Mouse (Mus musculus) adrenal gland, postnatal 36 days (tissue): ENCODE data around the gene Arntl2. TPM values are rescaled to one million over a fixed set of nuclear protein-coding genes. Genes with fewer than 3 reads are reported as not detected.

Experiments used
- DNase-seq, 2 experiments: peaks; one replicate each; pipeline ENCODE4 v3.0.0; 2021; ENCODE audit warnings: mixed read lengths in 1 of 2
- total RNA-seq, 2 experiments: library from RNA; stranded (reverse); gene quantifications; 2 replicates each; pipeline ENCODE4 v1.2.3; 2021

Arntl2 gene
- total RNA-seq, 2 experiments from 2014 or later, result 1.7 to 2.7 TPM

GRCm38 (mm10) chr6:146778055-146778454 lies 17.8 kb upstream of the Arntl2 start:
- no peak for DNase-seq

DNA sequence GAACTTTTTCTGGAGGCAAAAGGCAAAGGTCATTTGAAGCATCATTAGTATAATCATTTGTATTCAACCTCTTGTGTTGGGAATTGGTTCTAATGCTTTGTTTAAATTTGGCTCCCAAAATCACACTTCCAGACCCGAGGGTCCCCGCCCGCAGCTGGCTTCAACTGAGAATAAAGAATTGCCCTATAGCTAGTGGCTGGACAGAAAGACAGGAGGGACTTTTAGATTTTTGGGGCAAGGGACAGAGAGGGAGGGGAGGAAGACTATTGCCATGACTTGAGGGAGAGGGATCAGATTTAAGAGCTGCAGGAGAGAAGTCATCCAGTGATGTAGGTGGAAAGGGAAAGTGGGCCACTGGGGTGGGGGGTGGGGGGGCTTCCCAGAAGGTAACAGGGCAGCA lies 14.3 kb upstream of the Arntl2 start:
- DNase-seq, result no peak

DNA sequence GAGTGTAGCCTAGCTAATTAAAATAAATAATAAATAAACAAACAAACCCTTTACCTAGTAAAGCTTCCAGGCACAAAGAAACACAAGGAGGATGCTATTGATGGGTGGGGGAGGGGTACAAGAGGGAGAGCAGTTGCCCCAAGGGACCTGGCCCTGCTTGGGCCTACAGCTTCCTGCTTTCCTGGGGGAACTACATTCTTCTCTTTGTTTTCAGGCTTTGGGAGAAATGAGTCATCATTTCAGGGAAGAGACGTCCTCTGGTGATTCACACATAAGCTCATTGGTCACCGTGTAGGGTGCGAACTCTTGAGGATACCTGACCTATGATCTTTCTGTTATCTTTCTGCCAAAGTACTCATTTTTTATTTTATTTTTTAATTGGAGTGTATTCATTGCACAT lies 2.3 kb upstream of the Arntl2 start:
- DNase-seq, result peak in 1 of 2 experiments; percentile 8

DNA sequence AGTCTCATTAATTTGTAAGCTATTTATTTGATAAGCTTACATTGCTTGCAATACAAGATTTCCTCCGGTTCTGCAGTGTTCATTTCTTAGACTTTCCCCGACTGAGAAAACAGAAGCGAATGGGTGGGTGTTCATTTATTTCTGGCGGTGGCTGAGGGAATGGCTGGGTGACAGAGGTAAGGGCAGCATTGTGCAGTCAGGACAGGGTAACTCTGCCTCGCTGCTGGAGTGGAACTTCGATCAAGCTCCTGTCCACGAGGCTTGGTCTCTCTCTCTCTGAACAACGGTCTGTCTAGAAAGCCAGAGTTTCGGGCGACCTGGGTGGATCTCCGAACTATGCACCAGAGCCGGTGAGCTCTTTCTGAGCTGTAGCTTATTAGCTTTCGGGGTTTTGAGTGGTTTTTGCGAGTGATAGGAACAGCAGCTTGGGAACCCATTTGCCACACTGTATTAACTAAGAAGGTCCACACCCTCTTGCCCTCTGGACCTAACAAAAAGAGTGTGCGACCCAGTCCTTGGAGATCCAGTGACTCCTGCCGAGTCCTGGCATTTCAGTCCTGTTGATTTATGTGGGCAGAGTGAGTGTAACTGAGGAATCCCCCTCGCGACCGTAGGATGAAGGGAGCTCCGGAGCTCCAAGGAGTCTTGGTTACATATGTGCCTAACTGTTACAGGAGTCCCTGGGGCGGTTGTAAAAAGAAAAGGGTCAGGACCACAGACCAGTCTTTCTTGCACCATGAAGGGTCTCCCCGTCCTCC lies 510 bp upstream of the Arntl2 start:
- no peak for DNase-seq

DNA sequence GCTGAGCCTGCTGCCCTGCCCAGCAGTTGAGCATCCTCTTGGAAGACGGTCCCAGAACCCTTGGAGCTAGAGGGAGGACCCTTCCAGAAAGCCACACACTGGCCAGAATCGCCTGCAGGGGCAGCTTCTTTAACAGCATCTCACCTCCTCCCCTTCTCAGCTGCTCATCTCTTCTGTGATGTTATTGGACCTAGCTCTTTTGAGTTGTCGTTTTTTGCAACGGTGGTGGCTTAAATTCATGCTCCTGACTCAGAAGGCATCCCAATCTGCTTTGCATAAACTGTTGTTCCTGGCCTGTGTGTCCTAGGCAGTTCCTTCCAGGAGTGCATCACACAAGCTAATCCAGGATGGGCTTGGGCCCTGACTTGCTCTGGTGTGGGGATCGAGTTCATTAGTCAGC lies 1.6 kb downstream of the Arntl2 start:
- no peak for DNase-seq

- no peak for DNase-seq
Observed at GRCm38 (mm10) chr6:146809991-146810390, 14.1 kb downstream of the Arntl2 start.

DNA sequence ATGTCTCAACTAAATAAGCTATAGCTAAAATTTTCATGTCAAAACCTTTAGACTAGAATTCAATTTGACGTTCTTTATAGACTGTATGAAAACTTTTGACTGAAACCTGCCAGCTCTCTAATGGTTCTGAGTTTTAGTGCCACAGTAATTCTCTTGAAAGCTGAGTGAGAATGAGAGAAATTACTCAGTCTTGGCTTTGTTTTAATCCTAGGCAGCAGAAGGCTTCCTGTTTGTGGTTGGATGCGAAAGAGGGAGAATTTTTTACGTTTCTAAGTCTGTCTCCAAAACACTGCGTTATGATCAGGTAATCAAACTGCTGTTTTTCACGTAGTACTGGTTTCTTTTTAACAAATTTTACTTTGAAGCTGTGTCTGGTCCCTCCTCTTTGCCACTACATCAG lies 17.2 kb downstream of the Arntl2 start:
- no peak for DNase-seq

- DNase-seq, result no peak
Observed at GRCm38 (mm10) chr6:146820177-146820965, 24.5 kb downstream of the Arntl2 start.

DNA sequence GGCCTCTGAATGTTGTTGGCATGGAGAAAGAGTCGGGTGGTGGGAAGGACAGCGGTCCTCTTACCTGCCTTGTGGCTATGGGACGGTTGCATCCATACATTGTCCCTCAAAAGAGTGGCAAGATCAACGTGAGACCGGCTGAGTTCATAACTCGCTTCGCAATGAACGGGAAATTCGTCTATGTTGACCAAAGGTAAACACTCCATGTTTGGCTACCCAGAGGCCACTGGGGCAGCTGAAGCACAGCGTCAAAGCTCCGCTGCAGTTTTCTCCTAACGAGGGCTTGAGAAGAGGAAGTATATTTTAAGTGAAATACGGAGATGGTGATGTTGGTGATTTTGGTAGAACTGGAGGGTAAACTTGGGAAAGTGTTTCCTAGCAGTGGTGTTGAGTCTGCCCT lies 26.1 kb downstream of the Arntl2 start:
- DNase-seq, result no peak

DNA sequence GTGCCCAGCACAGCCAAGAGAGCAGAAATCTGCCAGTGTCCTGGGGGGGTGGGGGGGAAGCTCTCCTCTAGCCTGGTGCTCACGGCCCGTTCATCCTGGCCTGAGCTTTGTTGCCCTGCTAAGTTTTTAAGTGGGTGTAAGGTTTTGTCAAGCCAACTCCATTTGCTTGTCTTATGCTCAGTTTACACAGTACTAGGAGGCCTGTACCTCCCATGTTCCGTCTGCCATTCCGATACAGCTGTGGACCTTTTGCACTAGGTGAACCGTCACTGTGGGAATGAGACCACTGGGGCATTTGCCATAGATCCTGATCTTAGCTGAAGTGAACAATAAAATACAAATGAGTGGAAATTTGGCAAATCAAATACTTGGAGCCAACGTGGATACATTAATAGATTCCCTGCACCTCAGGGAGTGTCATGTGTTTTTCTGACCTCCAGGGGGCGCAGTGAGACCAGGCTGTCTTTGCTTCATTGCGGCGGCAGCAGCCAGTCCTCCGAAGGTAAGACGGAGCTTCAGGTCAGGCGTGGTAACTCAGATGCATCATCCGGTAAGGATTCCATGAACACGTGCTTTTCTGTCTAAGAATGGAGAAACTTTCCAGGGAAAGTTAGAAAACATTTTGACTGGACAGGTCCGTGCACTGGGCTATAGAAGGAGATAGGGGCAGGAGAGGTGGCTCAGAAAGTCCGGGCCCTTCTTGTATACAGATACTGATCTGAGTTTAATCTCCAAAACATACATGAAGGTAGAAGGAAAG lies 29.1 kb downstream of the Arntl2 start:
- DNase-seq, result peak; percentile 73 to 79

- DNase-seq, result no peak
Observed at GRCm38 (mm10) chr6:146825487-146825773, 29.6 kb downstream of the Arntl2 start.

GRCm38 (mm10) chr6:146831320-146831719 lies 35.5 kb downstream of the Arntl2 start:
- no peak for DNase-seq

DNA sequence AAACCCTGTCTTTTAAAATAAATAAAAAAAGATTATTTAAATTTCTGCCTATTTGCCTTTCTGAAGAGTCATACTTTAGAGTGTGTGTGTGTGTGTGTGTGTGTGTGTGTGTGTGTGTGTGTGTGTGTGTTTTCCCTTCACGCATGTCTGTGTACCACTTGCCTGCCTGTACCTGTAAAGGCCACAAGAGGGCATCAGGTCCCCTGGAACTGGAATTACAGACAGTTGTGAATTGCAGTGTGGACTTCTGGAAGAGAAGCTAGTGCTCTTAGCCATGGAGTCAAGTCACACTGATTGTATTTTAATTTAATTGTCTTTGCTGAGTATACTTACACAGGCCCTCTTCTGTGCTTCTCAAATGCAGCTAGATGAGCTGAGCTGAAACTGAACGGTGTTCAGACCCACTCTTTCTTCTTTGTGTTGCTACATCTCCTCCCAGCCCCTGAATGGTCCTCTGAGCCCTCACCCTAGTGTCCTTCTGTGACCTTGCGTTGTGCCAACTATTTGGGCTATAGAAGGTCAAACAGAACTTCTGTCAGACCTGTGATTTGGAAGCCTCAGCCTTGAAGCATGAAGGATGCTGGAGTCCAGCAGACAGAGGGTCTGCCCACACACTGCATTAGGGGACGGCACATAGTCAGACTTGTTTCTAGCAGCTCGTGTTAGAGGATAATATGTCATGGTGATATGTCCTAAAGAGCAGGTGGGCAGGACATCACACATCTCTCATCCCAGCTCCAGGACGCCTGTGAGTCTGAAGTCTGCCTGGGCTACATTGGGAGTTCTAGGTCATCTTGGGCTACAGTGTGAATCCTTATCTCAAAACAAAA lies 37.8 kb downstream of the Arntl2 start:
- peak; percentile 58 to 60 for DNase-seq

DNA sequence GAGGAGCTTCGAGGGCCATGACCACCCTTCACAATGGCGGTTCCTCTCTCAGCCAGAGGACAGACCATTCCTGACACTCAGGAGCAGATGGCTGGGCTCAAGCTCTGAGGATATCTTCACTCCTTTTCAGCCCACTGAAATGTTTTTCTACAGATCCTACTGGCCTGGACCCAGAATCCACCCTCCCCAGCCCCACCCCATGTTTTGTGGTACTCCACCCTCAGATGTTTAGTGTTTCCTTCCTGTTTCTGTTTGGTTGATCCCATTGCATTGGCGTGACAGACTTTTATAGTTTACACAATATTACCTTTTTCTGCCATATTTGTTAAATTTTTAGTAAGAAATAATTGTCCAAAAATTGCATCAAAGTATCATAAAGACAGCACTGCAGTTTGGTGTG lies 38.5 kb downstream of the Arntl2 start:
- DNase-seq, result no peak

DNA sequence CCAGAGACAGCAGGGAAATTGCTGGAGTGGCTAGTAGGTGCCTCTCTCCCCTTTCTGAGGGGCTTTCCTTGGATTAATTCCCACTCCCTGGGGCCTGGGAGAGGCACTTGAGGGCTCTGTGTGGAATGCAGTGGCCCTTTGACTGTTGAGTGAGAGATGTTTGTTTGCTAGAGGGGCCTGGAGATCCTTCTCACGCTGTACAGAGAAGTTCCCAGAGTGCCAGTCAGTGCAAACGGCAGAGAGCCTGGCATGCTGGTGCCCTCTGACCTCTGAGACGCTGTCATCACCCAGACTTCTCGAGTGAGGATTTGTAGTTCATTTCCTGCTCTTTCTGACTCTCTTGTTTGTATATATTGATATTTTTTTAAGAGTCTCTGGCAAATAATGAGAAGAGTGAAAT lies 39.9 kb downstream of the Arntl2 start:
- no peak for DNase-seq

GRCm38 (mm10) chr6:146837316-146837715 lies 41.5 kb downstream of the Arntl2 start:
- no peak for DNase-seq

GRCm38 (mm10) chr6:146838366-146838765 lies 42.5 kb downstream of the Arntl2 start:
- DNase-seq, result no peak

- peak; percentile 53 to 55 for DNase-seq
Observed at GRCm38 (mm10) chr6:146838863-146839262, 43.0 kb downstream of the Arntl2 start.

- no peak for DNase-seq
Observed at GRCm38 (mm10) chr6:146844867-146845266, 49.0 kb downstream of the Arntl2 start.

DNA sequence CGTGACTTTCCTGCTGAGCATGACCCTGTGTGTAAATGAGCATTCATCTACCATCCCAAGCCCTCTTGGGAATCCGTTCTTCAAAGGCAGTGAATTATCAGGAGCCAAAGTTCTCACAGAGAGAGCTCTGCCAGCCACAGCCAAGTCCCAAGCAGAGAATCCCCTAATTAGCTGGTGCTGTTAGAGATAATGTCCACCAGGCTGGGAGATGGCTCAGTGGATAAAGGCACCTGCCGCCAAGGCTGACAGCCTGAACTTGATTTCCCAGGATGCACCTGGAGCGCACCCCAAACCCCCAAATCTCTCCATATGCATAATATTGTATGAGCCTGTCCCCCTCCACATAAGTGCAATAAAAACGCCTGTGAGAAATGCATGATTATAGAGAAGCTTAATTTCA lies 49.5 kb downstream of the Arntl2 start:
- DNase-seq, result no peak

DNA sequence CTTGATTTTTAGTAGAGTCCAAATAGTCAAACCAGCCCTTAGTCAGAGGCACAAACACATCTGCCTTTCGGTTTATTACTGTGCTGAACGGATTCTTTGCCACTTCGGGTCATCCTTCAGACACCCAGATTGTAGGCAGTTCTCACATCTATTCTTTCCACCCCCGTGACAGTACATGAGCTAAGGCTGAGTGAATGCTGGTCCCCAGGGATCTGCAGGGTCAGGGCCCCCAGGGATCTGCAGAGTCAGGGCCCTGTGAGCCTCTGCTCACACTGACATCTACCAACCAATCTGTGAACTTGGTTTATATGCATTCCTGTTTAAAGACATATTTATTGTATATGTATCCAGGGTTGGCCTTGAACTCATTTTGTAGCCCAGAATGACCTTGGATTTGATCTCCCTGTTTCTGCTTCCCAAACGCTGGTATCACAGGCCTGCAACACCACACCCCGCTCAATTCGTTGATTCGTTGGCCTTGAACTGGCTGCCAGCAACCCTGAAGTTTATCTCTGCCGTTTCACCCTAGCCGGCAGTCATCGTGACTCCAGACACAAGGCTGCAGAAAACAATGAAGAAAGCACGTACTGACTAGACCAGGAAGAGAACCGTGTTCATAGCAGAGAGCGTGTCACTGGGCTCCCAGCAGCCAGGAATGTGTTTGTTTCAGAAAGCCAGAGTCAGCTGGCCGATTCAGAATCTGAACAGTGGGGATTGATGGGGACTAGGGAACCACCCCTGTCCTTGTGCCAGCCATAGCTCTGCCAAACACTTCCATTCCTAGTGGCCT lies 50.3 kb downstream of the Arntl2 start:
- peak; percentile 77 to 82 for DNase-seq
